Mouse (Mus musculus): ENCODE measurements around the gene Lrmda.

DNA sequence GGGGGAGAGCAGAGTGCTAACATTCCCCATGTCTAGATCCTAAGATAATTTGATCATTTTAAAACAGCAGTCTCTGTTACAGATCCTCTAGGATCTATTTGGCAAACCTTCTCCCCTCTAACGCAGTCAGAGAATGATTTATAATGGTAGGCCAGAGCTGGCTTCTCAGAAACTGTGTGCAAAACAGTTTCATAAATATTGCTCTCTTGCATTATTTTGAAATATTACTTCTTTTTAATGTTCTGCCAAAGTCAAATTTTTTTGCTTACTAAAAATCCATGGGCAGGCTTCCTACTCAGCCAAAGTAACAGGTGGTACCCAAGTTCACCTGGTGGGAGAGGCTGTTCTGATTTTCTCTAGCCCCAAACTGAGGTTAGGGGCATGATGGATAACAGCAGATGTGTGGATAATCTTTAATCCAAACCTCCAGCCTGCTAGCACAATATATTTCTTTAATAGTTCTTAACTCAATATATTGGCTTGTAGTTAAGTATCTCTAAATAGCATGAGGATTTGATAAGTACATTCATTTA lies 1064.8 kb downstream of the Lrmda start:
- TF ChIP-seq POLR2A (IDR thresholded peaks at IDR 0.05; ENCODE audit: control insufficient read depth, extremely low read depth, insufficient read depth, low read length, poor library complexity) (no peak), CTCF (IDR thresholded peaks at IDR 0.05; ENCODE audit: borderline replicate concordance, control insufficient read depth, extremely low read depth, insufficient read depth, low read length, poor library complexity) (no peak)
